Mouse (Mus musculus) hindlimb bud, embryonic 11.5 days (tissue): ENCODE data around the gene Neurl2.
"Not testable (repeated sequence)": the region's sequence is repeated elsewhere in the genome, so short reads cannot be mapped to it uniquely, and the experiment has no call there.

Experiments
- DNase-seq: peaks from one replicate; pipeline ENCODE4 v3.0.0-alpha.2; 2012; ENCODE audit warnings: low read depth, low spot score; ENCODE audit errors: extremely low spot score

Gene Neurl2

DNA sequence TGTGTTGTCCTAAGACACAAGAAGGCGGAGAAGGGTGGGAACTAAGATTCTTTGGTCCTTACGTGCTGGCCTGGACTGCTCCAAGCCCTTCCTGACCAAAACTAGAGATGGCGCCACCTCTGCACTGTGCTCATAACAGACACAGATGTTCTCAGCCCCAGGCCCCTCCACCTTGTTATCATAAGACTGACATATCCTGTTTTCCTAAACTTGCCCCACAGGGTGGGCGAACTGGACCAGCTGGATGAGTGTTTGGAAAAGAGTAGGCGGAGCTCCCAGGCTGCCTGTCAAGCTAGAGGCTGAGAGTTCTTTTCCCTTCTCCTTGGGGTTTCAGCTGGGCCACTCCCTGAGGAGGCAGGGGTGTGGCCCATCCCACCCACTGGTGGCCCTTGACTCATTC lies 15.6 kb downstream of the Neurl2 start:
- no peak for DNase-seq

DNA sequence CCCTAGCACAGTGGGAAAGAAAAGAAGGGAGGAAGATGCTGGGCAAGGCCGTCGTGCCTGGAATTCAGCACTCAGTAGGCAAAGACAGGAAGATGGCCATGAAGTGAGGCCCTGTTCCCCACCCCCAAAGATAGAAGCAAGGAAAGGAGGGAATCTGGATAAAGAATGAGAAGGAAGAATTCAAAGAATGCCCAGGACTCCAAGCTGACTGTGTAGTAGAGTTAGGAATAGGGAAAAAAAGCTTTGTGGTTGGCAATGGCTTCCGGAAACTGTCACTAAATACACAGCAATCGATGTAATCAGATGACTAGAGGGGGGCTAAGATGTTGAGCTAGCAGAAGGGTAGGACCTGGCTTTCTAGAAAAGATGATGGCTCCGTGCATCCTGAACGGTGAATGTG lies 16.1 kb downstream of the Neurl2 start:
- no peak for DNase-seq

DNA sequence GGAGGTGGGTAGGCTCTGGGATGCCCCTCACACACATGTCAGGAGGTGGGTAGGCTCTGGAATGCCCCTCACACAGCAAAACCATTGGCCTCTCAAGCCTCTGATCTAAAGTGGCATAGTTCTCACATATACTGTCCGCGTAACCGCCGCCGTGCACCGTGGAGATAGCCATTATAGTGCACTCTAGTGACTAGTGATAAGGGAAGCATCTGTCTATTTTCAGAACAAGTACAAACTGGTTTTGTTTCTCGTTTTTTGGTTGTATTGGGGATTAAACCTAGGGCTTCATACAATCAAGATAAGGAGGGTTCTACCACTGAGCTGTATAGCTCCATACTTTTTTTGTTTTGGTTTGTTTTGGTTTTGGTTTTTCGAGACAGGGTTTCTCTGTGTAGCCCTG lies 17.4 kb downstream of the Neurl2 start:
- DNase-seq = no peak

DNA sequence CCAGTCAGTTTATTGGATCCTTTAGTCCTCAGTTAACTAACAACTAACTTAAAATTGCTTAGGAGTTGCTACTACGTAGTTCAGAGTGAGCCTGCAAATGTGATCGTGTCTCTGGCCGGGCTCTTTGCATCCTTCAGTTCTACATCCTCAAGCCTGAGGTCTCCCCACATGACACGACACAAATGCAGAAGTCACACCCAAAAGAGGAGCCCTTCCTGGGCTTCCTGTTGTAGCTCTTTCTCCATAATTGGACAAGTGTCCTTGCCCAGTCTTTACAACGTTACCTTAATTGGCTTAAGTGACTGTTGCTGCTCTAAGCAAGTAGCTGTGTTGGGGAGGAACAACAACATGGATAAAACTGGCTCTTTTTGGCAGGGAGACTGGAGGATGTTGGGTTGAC lies 17.9 kb downstream of the Neurl2 start:
- DNase-seq = no peak

DNA sequence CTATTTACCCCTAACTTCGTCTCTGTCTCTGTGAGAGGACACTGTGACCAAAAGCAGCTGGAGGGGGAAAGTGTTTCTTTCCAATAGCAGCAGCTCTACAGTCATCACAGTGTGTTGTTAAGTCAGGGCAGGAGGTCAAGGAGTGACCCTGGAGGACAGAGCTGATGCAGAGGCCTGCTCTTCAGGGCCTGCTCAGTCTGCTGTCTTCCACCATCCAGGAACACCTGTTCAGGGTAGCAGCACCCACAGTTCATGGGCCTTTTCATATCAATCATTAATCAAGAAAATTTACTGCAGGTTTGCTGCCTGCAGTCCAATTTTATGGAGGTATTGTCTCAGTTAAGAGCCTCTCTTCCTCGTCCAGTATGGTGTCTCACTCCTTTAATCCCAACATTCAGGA lies 19.7 kb downstream of the Neurl2 start:
- DNase-seq = no peak

DNA sequence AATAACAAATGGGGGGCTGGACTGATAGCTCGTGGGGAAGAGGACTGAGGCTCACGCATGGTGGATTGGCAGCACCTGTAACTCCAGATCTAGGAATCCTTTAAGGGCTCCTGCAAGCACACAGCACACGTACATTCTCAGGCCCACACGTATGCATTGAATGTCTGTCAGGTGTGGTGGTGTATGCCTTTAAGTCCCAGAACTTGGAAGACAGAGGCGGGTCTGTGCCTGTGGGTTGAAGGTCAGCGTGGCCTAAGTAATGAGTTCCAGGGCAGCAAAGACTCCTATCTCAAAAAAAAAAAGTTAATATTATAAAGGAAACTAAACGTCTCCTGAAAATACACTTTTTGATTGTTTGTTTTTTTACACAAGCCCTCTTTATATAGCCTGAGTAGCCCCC lies 26.6 kb downstream of the Neurl2 start:
- no peak for DNase-seq

DNA sequence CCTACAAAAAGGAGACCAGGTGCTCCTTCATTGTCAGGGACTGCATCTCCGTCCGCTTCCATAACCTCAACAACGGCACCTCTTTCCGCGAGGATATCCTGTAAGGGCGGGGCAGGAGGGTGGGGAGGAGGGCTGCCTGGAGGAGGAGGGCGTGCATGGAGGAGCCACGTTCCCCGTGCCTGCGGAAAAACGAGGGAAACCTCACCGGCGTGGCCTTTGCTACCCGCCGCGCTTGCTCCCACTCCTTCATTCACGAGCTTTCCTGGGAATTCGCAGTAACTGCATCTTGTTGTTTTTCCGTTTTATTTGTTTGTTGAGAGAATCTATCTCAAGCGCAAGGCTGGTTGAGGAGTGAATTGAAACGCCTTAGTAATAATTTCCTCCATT lies 27.9 kb downstream of the Neurl2 start:
- no peak for DNase-seq

DNA sequence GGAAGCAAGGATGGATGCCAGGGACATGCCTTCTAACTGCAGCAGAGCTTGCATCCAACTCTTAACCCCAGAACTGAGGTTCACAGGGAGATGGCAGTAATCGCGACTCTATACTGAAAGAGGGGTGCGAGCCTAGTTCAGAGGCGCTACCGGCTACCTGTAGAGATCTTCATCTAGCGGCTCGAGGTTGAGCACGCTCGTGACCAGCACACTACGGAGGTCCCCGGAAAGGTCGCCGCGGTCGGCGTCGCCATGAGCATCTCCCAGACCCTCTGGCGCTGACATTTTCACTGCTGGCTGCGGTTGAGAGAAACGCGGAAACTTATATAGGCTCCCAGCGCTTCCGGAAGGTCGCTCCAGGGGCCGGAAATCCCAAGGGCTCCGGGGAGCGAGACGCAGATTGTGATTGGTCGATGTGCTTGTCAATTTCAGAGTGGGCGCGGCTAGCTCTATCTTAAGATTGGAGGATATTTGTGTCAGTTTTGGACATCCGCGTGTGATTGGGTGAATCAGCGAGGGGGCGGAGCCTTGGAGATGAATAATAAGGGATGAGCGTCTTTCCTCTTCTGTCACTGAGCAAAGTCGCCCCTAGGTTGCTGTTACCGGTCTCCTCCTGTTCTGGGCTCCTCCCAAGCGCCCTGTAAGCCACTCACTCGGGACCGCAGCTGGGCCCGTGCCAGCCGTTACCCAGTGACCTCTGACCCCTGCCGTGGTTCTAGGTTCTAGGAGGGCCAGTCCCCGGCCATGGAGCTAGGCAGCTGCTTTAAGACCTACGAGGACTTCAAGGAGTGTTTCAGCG lies 28.5 kb downstream of the Neurl2 start, which contains the start of the genes Acot8 and Zswim3:
Acot8 (minus strand) TSS at position 350 of the 799 bp plus-strand sequence.
Zswim3 (plus strand) TSS at position 566 of the 799 bp plus-strand sequence.
- DNase-seq = peak; percentile 99

DNA sequence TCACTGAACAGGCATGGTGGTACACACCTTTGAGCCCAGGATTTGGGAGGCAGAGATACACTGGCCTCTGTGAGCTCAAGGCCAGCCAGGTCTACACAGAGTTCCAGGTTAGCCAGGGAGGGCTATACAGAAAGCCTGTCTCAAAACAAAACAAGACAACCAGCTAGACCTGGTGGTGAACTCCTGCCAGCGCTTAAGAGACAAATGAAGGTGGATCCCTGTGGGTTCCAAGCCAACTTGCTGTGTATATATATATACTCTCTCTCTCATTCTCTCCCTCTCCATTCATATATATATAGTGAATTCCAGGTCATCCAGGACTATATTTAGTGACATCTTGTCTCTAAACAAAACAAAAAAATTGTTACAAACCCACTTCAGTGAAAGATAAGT lies 29.3 kb downstream of the Neurl2 start:
- DNase-seq = no peak

DNA sequence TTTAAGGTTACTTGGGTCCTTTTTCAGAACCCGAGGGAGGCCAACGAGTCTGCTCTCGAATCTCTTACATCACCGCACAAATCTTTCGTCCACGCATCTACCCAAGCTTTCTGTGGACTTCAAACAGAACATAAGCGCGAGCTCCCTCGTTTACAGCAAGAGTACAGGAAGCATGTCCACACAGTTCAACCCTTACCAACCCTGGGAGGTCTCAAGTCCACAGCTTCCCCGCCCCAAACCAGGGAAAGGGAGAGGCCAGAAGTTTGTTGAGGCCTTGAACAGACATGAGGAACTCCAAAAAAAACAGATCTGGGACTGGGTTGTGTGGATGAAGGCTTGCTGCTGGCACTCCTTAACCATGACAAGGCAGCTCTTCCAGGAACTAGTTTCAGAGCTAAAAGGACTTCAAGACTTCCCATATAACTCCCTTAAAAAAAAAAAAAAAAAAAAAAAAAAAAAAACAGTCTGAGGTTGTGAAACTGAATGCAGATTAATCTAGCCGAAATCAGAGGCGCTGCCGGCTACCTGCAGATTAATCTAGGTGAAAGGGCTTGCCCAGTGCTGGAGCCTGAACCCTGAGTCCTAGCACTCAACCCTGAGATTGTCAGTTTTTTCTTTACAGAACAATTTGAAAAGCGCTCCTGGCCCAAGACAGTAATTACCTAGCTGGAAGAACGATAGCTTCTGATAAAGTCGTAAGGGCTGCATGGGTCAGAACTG lies 29.9 kb downstream of the Neurl2 start:
- no peak for DNase-seq

DNA sequence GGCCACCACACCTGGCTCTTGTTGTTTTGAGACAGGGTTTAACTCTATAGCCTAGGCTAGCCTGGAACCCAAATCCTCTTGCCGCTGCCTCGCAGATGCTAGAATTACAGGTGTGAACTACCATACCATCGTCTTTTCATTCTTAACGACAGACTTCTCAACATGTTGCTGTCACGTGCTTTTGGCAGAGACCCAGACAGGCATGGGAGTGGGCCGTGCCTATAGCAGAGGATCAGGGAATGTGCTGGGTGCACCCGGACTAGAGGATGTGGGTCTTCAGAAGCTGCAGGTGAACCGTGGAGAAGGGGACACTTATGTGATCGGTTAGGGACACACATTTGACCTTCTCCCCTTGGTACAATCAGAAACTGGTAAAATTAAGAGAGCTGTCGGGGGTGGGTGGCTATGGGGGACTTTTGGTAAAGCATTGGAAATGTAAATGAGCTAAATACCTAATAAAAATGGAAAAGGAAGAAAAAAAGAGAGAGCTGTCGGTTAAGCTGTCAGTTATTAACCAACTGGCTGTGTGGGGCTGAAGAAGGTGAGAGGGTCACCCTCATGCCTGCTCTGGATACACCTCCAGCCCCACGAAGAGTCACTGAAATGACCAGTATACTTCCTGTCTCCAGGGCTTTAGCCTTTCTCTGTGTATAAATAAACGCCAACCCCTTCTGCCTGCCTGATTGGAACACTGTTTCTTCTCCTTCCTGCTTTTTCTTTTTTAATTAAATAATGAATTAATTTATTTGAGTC lies 32.8 kb downstream of the Neurl2 start:
- DNase-seq = no peak

DNA sequence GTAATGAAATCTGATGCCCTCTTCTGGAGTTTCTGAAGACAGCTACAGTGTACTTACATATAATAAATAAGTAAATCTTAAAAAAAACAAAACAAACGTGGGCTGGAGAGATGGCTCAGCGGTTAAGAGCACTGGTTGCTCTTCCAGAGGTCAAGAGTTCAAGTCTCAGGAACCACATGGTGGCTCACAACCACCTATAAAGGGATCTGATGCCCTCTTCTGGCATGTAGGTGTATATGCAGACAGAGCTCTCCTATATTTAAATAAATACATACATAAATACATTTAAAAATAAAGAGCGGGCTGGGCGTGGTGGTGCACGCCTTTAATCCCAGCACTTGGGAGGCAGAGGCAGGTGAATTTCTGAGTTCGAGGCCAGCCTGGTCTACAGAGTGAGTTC lies 34.7 kb downstream of the Neurl2 start:
- not testable (repeated sequence) for DNase-seq

DNA sequence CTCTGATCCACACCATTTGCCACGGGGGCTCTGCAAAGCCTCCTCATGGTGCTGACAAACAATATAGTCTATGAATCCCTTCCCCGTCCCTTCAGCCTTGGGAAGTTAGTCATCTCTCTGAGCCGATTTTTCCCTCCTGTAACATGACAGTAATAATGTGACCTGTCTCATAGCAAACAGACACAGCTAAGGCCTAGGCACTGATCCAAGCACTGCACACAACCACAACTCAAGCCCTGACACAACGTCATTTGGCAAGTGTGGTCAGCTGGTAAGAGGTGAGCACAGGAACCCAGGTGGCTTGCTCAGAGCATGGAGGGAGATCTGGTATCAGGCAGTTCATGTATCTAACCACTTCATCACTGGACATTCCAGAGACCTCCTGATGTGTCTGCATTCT lies 37.4 kb downstream of the Neurl2 start:
- no peak for DNase-seq

DNA sequence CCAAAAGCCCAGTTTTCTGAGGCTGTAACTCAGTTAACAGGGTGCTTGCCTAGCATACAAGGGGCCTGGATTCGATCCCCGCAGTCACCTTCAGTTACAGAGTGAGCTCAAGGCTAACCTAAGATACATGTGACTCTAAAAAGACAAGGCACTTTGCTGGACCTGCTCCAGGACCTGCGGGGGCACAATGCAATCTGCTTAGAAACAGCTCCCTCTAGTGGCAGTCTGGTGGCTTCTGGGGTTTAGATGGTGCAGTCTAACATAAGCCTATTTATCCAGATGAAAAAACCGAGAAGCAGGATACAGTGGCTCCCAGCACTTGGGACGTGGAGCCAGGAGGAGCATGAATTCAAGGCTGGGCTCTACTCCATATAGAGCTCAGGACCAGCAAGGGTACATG lies 39.0 kb downstream of the Neurl2 start:
- peak; percentile 70 for DNase-seq

DNA sequence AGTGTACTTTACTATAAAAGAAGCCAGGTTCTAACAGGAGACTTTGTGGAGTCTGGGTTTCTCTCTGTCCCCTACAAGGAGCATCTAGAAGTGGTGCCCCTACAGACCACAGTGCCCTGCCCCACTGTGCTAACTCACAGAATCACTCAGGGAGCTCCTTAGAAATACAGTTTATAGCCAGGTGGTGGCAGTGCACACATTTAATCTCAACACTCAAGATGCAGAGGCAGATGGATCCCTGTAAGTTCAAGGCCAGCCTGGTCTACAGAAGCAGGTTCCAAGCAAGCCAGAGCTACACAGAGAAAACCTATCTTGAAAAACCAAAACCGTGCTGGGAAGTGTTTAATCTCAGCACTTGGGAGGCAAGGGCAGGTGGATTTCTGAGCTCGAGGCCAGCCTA lies 39.5 kb downstream of the Neurl2 start:
- no peak for DNase-seq

DNA sequence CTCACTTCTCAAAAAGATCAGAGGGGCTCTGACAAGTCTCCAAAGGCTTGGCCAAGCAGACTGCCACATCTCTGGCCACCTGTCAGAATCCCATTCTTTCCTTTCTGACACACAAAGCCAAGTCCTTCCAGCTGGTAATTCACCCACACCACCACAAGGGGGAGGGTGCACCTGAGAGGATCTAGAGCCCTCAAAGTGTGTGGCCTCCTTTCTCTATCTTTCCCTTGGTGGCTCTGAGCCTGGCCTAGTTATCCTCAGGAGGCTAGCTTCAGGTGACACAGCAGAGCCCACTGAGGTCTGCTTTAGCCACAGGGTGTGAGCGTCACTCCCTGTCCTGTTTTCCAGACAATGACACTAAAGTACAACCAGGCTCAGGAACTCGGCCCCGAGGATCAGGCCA lies 40.0 kb downstream of the Neurl2 start:
- DNase-seq = no peak

DNA sequence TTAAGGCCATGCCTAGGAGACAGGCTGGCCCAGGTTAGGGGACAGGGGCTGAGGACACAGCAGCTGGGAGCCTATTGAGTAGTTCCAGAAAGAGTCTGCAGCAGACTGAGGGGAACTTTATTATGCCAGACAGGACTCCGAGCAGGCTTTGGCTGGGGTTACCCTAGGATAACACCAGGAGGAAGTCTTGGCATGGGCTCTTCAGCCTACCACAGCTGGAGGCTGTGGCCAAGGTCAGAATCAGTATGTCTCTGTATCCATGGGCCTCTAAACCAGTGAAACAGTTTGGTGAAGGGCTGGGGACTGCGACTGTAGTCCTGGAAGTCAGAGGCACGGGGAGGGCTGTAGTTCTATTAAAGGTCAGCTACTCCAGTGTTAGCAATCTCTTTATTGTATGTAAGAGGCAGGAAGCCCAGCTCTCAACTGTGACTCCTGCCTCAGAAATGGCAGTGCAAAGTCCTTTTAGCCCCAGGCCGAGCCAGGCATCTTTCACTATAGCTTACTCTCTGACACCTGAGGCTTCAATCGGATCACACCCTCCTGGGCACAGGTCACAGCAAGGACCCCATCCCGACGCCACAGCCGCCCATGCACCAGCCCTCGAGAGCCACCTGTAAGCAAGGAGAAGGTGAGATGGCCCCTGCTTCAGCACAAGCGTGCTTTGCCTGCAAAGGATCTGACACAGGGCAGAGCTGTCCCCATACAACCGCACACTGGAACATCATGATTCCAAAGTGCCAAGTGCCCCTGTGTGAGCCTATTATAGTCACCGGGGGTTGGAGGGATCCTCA lies 40.7 kb downstream of the Neurl2 start:
- DNase-seq = no peak

DNA sequence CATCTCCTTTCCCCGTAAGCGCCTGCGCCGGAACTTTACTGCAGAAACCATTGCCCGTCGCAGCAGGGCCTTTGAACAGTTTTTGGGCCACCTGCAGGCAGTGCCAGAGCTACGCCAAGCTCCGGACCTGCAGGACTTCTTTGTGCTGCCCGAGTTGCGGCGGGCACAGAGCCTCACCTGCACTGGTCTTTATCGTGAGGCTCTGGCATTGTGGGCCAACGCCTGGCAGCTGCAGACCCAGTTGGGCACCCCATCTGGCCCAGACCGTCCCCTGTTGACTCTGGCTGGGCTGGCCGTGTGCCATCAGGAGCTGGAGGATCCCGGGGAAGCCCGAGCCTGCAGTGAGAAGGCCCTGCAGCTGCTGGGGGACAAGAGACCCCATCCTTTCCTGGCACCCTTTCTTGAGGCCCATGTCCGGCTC lies 41.4 kb downstream of the Neurl2 start:
- DNase-seq = no peak

DNA sequence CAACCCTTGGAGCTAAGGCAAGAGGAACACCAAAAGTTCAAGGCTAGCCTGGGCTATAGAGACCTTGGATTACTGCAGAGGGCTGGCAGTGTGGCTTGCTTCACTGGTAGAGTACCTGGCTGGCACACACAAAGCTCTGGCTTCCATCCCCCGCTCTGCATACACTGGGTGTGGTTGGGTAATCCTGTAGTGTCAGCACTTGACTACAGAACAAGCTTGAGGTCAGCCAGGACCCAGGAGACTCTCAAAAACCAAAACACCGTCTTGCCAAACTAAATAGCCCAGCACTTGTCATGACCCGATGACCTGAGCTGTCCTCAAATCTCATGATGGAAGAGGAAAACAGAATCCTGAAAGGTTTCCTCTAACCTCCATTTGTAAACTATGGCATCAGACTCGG lies 42.8 kb downstream of the Neurl2 start:
- DNase-seq = no peak

DNA sequence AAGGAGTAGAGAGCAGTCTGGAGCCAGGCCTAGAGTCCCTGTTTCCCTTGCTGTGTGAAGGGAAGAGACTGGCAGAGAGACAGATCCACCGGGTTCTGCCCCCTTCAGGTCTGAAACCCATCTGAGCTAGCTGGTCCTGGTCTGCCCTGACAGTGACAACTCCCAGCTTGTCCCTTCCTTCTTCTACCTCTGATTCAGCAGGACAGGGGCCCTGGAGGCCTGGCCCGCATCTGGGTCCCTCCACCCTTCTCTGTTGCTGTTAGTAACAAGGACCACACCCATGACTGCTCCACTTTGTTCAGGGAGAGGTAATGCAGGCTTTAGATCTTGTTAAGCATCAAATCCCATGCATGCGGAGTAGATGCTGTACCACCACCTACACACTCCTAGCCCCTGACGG lies 44.8 kb downstream of the Neurl2 start:
- DNase-seq = no peak

DNA sequence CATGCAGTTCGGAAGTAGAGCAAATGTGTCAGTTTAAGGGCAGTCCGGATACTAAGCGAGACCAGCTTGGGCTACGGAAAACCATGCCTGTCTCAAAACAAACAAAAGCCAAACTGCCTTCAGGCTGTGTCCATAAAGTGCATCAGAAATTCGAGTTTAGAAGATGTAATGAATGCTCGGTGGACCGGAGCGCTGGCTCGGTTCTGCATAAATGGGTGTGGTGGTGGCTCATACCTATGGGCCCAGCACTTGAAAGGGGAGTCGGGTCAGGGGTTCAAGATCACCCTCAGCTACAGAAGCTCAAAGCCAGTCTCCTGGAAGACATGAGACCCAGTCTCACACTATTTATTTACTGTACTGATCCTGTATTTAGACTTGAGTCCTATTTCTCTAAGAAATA lies 45.5 kb downstream of the Neurl2 start:
- no peak for DNase-seq
